Mouse (Mus musculus) heart, adult 9 months (tissue): ENCODE data around the gene Gm5891.
"Not testable (repeated sequence)": the region's sequence is repeated elsewhere in the genome, so short reads cannot be mapped to it uniquely, and the experiment has no call there.

ENCODE experiments used
- DNase-seq, 2 experiments: peaks; one replicate each; pipeline ENCODE4 v3.0.0; 2022; ENCODE audit warnings: low spot score in 2 of 2

Gm5891 gene

GRCm38 (mm10) chr7:21921191-21921590 lies at the start of gene Gm5891:
Gene Gm5891 (minus strand): TSS chr7:21921291.
- DNase-seq: not testable (repeated sequence)
